Mouse (Mus musculus) forebrain, postnatal 0 days (tissue): ENCODE measurements around the gene Gmps. TPM values are rescaled to one million over a fixed set of nuclear protein-coding genes. Genes with fewer than 3 reads are reported as not detected.

ENCODE experiments used
- ATAC-seq: fragments of 200-750 bp; cut with Nextera tagmentation; 2 replicates; pipeline ENCODE4 v1.8.0; 2017; ENCODE audit warnings: mild to moderate bottlenecking, moderate library complexity
- DNase-seq: peaks from one replicate; pipeline ENCODE4 v3.0.0-alpha.2; 2015
- H3K27ac ChIP-seq: fragments of 300-500 bp; sonication (generic); 2 replicates; pipeline ENCODE4 v1.5.1; 2014; ENCODE audit warnings: low read depth, mild to moderate bottlenecking, antibody characterized with exemption, low read length, moderate library complexity, mixed read lengths
- H3K27me3 ChIP-seq: fragments of 300-500 bp; sonication (generic); 2 replicates; pipeline ENCODE4 v1.6.1; 2014; ENCODE audit warnings: mild to moderate bottlenecking, low read length, mixed read lengths; ENCODE audit not compliant: insufficient read depth
- H3K36me3 ChIP-seq: fragments of 300-500 bp; sonication (generic); 2 replicates; pipeline ENCODE4 v1.6.1; 2014; ENCODE audit warnings: mild to moderate bottlenecking, moderate library complexity; ENCODE audit not compliant: insufficient read depth
- H3K4me1 ChIP-seq: fragments of 300-500 bp; sonication (generic); 2 replicates; pipeline ENCODE4 v1.6.1; 2014; ENCODE audit warnings: antibody characterized with exemption; ENCODE audit not compliant: insufficient read depth
- H3K4me2 ChIP-seq: fragments of 300-500 bp; sonication (generic); 2 replicates; pipeline ENCODE4 v1.6.1; 2014; ENCODE audit warnings: low read depth, mild to moderate bottlenecking, moderate library complexity
- H3K4me3 ChIP-seq: fragments of 300-500 bp; sonication (generic); 2 replicates; pipeline ENCODE4 v1.5.1; 2014; ENCODE audit warnings: low read depth, low read length, mixed read lengths
- H3K9ac ChIP-seq: fragments of 300-500 bp; sonication (generic); 2 replicates; pipeline ENCODE4 v1.6.1; 2014; ENCODE audit warnings: mild to moderate bottlenecking
- H3K9me3 ChIP-seq: fragments of 300-500 bp; sonication (generic); 2 replicates; pipeline ENCODE4 v1.6.1; 2016; ENCODE audit warnings: low read length
- CTCF ChIP-seq: sonication (generic); IDR thresholded peaks from 2 replicates; pipeline ENCODE4 v1.5.1; 2016; ENCODE audit warnings: antibody characterized with exemption, control low read depth, low read depth
- WGBS: fragments of 180-500 bp; shearing (Covaris S2); extraction: QIAGEN DNeasy Blood & Tissue Kit; methylation state at CpG from one replicate; pipeline ENCODE4 v1.1.7; 2014; 5-methylcytosine and 5-hydroxymethylcytosine counted together
- polyA plus RNA-seq: library from polyadenylated mRNA; unstranded; fragments of >200 nt; fragmentation: Nextera tagmentation; extraction: Ambion mirVana; gene quantifications from 2 replicates; pipeline ENCODE4 v1.2.1, GENCODE M21; 2015
- total RNA-seq: library from RNA; depleted of rRNA; stranded (reverse); fragments of >200 nt; gene quantifications from 2 replicates; pipeline ENCODE4 v1.2.3, GENCODE M21; 2014; rRNA removed

The Gmps gene
- total RNA-seq = 47.7 and 61.9 TPM in 2 replicates
- 31.3 and 42.3 TPM in 2 replicates for polyA plus RNA-seq

DNA sequence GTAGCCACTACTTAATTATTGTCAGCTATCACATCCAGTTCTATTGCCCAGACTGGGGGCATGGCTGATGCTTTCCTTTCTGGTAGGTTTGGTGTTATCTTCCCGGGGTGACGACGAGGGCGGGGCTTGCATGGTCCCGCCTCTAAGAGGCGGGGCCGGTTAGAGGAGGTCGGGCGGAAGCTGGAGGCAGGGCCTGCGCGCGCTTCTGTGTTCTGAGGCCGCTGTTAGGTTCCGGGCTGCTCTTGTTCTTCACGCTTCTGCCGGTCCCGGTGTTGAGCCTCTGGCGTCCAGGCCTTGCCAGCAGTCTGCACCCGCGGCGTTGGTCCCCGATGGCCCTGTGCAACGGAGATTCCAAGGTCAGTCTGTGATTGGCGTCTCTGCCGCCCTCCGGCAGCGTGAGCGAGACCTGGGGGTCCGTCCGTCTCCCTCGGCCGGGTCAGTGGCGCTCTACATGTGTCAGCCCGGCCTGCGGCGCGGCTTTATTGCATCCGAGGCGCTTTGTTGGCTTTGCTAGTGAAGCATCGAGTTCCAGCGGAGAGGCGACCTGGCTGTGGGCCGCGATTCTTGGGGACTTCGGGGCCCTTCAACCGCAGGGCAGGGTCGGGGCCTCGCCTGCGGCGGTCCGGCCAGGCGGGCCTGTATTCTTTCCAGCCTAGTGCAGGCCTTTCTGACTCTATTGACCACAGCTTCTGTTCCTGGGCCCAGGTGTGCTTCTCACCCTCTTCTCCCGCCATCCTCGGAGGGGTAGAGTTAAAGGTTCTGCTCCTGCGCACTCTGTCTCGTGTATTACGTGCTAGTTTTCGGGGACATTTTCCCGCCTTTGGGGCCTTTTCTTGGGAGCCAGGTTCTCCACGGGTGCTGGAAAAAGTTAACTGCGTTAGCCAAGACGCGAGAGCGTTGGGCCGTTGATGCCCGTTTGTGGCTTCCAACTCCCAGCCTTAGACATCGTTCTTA is at the start of gene Gmps:
Gene Gmps, plus strand, starts transcription at position 152 of the 954 bp plus-strand sequence.
- WGBS = under 1% methylated on average over 67 of the region's 67 CpGs

DNA sequence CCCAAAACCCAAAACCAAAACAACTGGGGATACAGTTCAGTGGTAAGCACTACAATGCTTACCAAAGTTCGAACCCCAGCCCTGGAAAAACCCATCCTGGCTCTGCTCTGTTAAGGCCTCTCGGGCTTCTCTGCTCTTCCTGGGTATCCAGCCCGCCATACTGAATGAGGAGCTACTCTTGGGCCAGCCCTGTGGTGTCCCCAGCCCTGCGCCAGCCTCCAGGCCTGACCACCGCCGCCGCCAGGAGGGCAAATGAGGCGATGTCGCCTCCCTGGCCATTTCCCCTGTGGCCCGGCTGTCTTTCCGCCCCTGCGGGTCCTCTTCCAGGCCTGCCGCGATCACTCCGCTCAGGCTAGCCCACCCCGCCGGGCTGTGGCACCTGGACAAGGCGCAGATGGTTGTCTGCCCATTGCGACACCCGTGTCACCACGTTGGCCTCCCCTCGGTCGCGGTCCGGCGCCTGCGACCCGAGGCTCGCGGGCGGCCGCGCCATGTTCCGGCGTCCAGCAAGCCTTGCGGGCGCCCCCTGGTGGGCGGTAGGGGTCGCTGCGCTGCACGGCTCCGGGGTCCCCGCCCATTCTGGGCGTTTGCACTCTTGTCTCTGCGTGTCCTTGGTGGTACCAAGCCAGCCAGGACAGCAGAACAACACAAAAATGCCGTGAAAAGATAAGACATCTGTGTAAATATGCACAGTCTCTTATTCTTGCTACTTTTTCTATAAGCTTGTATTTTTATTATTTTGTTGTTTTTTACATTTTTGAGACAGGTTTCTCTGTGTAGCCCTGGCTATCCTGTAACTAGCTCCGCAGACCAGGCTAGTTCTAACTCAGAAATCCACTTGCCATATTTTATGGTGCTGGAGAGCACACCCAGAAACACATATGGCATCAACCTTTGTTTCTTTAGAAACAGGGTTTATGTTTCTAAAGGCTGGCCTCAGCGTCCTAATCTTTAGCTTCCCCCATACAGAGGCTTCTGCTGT is 46.7 kb upstream of the Gmps start, which contains the start of gene E130311K13Rik:
Gene E130311K13Rik, minus strand, starts transcription at position 595 of the 982 bp plus-strand sequence.
- peak; percentile 93 for TF ChIP-seq CTCF
- H3K4me3 ChIP-seq = peak within 1 kb of the TSS; percentile 73
- peak within 1 kb of the TSS; percentile 68 for H3K27ac ChIP-seq
- H3K9ac ChIP-seq = peak within 1 kb of the TSS; percentile 87
- 5% methylated on average over 48 of the region's 48 CpGs for WGBS
- H3K4me1 ChIP-seq = no peaks in the 10 kb centered on the region
- H3K9me3 ChIP-seq = no peaks in the 10 kb centered on the region
- ATAC-seq (peak; percentile 97), DNase-seq (peak; percentile 92)
- H3K27me3 ChIP-seq = no peaks in the 10 kb centered on the region
- H3K36me3 ChIP-seq = no peaks in the 10 kb centered on the region
- peak within 1 kb of the TSS; percentile 72 for H3K4me2 ChIP-seq

More for the DNA sequence above, at the start of gene Gmps:
- peak within 1 kb of the TSS; percentile 89 for H3K27ac ChIP-seq
- no peaks in the 10 kb centered on the region for H3K9me3 ChIP-seq
- peak within 1 kb of the TSS; percentile 81 for H3K4me2 ChIP-seq
- ATAC-seq (peak; percentile 100), DNase-seq (peak; percentile 94)
- no peaks in the 10 kb centered on the region for H3K27me3 ChIP-seq
- peaks cover 7% of the 10 kb centered on the region; the same call in 1 of the 2 replicates for H3K4me1 ChIP-seq
- H3K9ac ChIP-seq = peak within 1 kb of the TSS; percentile 95
- no peak for TF ChIP-seq CTCF
- H3K36me3 ChIP-seq = peaks cover 11% of the 10 kb centered on the region; the same call in 1 of the 2 replicates
- peak within 1 kb of the TSS; percentile 95 for H3K4me3 ChIP-seq

GRCm38 (mm10) chr3:63938928-63939327 is 37.0 kb upstream of the Gmps start:
- Histone ChIP-seq H3K9me3 (no peaks in the 10 kb centered on the region), H3K36me3 (no peaks in the 10 kb centered on the region), H3K4me2 (no peak overlapping the region), H3K4me1 (no peaks in the 10 kb centered on the region), H3K27me3 (no peaks in the 10 kb centered on the region), H3K9ac (no peak overlapping the region), H3K27ac (no peak overlapping the region), H3K4me3 (no peak overlapping the region)
- no peak for TF ChIP-seq CTCF
- ATAC-seq (no peak), DNase-seq (no peak)
- WGBS = 82% methylated on average over 2 of the region's 2 CpGs

DNA sequence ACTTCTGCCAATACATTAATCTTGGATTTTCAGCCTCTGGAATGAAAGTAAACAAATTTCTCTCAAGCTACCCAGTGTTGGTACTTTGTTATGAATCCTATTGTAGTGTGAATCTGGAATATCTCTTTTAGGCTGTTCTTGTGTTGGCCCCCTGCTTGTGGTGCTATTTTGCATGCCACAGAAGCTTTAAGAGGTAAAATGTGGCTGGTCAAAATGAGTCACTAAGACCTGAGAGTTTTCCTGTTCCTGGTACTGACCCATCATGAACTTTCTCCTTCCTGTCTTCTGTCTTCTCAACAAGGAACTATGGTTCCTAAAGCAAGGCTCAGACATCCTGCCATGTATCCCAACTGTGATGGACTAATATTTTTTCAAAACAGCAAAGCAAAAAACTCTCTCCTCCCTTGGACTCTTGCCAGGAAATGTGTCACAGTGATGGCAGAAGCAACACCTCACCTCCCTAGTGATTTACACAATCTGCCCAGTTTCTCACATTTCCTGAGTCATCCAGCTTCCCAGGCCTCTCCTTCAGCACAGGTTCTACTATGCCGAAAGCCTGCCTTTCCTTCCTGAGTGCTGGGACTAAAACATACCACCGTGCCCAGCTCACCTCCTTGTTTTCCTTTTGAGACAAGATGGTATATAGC is 34.6 kb upstream of the Gmps start:
- Histone ChIP-seq H3K27ac (no peak overlapping the region), H3K9me3 (no peaks in the 10 kb centered on the region), H3K4me2 (no peak overlapping the region), H3K4me1 (no peaks in the 10 kb centered on the region), H3K4me3 (no peak overlapping the region), H3K9ac (no peak overlapping the region), H3K27me3 (no peaks in the 10 kb centered on the region), H3K36me3 (peaks cover 3% of the 10 kb centered on the region; the same call in 1 of the 2 replicates)
- 79% methylated on average over 2 of the region's 2 CpGs for WGBS
- TF ChIP-seq CTCF = no peak
- DNase-seq (peak; percentile 26), ATAC-seq (no peak; the same call in 1 of the 2 replicates)

DNA sequence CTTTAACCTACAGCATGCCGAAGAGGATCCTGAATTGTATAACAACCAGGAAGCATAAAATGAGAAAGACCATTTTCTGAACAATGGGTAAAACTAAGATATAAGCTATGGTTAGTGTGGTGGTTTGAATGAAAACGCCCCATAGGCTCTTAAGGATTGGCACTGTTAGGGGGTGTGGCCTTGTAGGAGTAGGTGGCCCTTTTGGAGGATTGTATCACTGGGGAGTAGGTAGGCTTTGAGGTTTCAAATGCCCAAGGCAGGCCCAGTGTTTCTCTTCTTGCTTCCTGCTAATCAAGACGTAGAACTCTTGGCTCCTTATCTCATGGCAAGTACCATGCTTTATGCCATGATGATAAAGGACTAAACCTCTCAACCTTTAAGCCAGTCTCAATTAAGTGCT is 26.1 kb upstream of the Gmps start:
- no peak for ATAC-seq
- TF ChIP-seq CTCF = no peak
- Histone ChIP-seq H3K9ac (no peak overlapping the region), H3K4me2 (no peak overlapping the region), H3K9me3 (no peaks in the 10 kb centered on the region), H3K4me1 (no peaks in the 10 kb centered on the region), H3K27me3 (no peaks in the 10 kb centered on the region), H3K4me3 (no peak overlapping the region), H3K36me3 (peaks cover 4% of the 10 kb centered on the region; the same call in 1 of the 2 replicates), H3K27ac (no peak overlapping the region)
- DNase-seq = no peak
- 78% methylated on average over 3 of the region's 3 CpGs for WGBS
